Mouse (Mus musculus) layer of hippocampus, postnatal 10 days (tissue): Measurements from ENCODE around the gene Vmn2r29. TPM values are rescaled to one million over a fixed set of nuclear protein-coding genes. Genes with fewer than 3 reads are reported as not detected.
"Not testable (repeated sequence)": the region's sequence is repeated elsewhere in the genome, so short reads cannot be mapped to it uniquely, and the experiment has no call there.

Experiments used
- DNase-seq, 2 experiments: peaks; one replicate each; pipeline ENCODE4 v3.0.0; 2021; ENCODE audit warnings: low spot score in 2 of 2
- long read RNA-seq: library from polyadenylated mRNA; stranded (forward); transcript quantifications from one replicate; pipeline ENCODE4 v2.0.0, GENCODE M21; 2023
- total RNA-seq, 2 experiments: library from RNA; stranded (reverse); gene quantifications; 2 replicates each; pipeline ENCODE4 v1.2.3; 2021

Gene Vmn2r29
- 1 to 10 TPM; 1.6 to 2.6 TPM for total RNA-seq
- long read RNA-seq: 0 reads

DNA sequence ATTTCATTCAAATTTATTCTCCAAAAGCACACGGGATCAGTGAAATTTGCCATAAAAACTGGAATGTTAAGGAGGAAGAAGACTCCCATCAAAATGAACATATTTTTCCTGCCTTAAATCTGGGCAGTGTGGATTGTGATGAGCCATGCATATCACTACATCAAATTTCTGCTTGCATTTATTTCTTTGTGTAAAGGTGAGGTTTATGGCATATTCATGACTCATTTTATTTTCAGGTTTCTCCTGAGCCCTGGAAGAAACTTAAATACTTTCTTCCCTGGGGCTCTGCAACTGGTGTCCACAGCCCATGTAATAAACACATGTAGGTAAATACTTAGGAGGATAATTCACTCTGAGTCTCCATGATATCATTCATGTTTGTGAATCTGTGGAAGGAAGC lies at the start of gene Vmn2r29:
Vmn2r29 (minus strand) TSS at position 101 of the 400 bp plus-strand sequence.
- DNase-seq: not testable (repeated sequence)

DNA sequence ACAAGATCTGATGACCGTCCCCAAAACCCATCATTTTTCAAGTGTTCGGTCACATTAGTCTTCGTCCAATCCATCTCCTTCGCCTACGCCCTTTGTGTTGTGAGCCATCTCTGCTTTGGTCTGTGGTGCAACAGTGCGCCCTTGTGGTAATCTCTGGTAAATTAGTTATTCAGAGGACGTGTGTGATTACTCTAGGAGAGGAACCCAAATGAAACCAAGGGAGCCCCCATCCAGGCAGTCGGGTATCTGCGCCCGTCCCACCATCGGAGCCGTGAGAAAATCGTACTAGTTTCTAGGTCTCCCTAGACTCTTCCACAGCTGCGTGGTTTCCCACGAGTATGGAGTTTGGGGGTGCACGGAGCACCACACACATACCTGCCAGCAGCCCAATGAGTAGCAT lies 48.5 kb upstream of the Vmn2r29 start:
- peak; percentile 63 to 67 for DNase-seq

DNA sequence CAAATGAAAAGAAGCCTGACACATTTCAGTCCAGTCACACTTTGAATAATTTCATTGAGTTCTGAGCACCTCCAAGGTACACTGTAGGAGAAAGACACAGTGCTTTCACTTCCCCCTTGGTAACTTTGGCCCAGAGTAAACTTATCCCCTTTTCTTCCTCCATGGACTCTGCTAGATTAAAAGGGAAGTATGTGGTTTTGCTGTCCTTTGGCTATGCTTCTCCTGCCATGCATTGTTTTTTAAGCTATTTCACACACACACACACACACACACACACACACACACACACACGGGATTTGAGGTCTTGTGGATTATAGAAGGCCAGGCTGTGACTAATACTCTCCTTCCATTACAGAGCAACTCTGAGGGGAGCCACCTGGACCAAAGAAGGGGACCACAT lies 34.3 kb upstream of the Vmn2r29 start:
- DNase-seq: no peak

DNA sequence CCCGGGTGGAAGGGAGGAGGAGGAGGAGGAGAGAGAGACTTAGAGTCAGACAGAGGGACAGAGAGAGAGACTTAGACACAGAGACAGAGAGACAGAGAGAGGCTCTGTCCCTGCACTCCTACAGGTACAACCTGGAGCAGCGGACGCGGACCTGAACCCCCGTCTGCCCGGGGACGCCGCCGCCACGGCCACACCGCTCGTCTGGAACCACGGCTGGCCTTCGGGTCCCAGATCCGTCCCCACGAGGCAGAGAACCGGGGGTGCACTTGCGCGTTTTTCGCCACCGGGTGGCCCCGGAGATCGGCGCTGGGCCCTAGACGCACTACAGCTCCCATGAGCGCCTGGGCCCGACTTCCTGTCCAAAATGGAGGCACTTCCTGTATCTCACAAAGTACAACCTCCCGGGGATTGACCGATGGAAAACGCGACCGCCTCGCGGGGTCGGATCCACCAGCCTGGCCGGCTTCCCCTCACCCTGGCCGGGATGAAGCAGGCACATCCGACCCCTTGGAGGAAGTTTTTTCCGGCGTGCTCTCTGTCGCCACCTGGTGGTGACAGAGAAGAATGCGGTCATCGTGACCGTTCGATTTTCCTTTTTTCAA lies 30.9 kb upstream of the Vmn2r29 start, which contains the start of gene Gm45844:
Gm45844 (minus strand) TSS at position 324 of the 602 bp plus-strand sequence.
- peak; percentile 91 to 97 for DNase-seq

DNA sequence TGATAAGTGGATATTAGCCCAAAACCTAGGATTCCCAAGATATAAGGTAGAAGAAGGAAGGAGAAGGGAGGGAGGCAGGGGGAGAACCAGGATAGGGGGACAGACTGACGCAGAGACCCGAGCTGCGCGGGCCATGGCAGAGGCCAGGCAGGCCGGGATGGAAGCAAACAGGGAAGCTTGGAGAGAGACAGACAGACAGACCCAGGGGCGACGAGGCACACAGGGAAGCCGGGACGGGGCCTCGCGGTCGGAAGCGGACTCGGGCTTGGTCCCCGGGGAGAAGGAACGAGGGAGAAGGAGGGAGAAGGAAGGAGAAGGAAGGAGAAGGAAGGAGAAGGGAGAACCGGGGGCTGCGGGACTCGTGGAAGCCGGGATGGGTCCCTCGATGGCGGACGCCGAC lies 30.4 kb upstream of the Vmn2r29 start:
- peak; percentile 51 to 59 for DNase-seq

DNA sequence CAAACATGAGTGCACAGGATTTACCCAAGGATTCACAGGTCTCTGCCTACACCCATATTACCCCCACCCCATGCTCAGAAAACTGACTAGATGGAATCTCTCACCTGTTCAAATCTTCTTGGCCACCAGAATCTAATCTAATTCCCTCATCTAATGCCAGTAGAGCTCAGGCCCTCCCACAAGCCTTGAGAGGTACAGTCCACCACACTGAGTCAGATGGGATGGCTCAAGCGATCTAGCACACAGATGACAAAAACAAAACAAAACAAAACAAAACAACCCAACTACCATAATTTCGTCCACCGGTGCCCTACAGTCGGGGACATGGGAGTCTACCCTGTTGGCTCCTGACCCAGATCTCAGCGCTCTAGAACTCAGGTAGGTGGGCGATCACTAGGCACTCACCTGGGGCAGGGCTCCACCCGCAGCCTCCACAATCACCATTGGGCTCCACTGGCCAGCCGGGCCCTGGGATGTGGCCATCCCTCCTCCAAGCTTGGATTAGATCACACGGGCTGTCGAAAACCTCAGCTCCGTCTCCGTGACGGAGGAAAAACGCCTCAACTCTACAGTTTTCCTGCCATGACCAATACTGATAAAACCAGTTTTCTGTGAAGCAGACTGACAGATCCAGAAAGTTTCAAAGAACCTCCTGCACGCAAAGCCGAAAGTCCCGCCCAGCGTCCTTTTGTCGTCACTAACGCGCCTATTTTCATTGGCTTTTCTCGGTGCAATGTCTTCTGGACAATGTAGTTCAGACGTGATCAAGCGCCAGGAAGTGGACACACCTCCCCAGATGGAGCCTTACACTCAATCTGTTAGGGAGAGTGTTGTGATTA lies 37.6 kb downstream of the Vmn2r29 start, which contains the start of gene Zfp772:
Zfp772 (minus strand) TSS at position 686 of the 839 bp plus-strand sequence.
- peak; percentile 24 to 37 for DNase-seq

DNA sequence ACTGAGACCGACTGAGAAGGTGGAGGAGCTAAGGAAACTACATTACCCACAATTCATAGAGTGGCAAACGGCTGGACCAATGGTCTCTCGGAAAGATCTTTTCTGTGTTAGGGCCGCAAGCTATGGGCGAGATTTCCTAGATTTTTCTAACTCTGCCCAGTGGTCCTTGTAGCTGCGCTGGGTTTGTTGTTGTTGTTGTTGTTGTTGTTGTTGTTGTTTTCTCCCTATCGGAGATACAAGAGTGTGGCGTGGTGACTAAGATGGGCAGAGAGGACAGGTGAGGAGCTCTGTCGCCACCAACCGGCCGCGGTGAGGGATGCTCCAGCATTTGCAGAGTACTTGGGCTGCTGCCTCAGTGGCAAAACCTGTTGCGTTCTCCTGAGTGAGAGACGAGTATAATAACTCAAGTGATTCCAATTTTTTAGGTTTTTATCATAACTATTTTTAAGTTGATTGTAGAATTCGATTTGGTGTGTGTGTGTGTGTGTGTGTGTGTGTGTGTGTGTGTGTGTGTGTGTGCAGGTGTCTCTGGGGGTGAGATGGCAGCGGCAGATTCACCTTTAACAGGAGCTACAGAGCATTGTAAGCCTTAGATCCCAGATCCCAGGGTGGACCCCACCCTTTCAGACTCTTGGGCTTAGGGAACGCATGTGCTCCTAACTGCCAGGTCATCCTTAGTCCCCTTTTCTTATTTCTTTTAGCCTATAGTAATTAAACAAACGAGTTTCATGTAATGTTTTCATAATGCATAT lies 58.8 kb downstream of the Vmn2r29 start:
- DNase-seq: peak; percentile 79 to 84

DNA sequence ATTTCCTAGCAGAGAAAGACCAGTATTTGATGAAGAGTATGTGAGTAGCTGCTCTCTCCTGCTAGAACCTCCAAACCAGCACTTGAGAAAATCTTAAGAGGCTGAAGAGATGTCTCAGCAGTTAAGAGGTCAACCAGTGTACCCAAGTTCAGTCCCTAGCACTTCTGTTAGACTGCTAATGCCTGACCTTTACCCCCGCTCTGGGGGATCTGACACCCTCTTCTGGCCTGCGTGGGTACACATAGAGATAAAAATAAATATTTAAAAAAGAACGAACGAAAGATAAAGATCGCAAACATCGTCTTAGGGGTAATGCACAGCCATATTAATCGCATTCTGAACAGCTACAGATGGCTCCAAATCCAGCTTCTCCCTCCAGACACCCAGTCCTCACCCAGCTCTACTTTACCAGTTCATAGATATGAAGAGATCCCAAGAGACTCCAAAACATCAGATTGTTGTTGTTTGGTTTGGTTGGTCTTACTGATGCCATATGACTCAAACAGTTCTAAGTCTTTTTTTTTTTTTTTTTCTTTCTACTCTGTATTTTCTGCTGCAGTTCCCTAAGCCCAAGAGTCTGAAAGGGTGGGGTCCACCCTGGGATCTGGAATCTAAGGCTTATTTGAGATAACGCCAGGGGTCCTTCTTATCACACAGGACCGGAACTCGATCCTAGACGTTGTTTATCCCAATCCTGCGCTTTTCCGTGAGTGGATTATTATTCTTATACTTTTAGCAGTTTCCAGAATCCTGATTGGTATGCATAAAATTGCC lies 59.5 kb downstream of the Vmn2r29 start:
- DNase-seq: no peak

DNA sequence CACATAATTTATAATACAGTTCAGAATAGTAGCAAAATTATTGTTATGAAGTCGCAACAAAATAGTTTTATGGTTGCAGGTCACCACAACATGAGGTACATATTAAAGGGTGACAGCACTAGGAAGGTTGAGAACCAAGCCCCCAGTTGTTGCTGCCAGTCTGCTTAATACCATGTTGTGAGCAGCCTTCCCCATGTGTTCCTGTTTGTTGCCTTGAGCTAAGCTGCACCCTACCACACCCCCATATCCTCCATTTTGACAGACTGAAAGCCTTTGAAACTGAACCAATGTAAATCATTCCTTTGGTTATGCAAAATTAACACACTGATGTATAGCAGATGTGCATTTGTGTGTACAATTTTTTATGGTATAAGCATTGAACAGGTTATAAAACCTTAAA lies 61.2 kb downstream of the Vmn2r29 start:
- no peak for DNase-seq

Other genes with a start within 250 kb of the Vmn2r29 start
- gene Zfp954, start 125.8 kb downstream of the Vmn2r29 start, total RNA-seq: 10 to 100 TPM; 11.9 to 12.9 TPM
- gene Zfp773, start 110.6 kb downstream of the Vmn2r29 start, total RNA-seq: 1 to 10 TPM; 2.2 to 2.7 TPM
- gene Zfp418, start 76.0 kb downstream of the Vmn2r29 start, total RNA-seq: 1 to 10 TPM; 6.0 to 6.5 TPM
- 1 to 10 TPM; 8.6 to 8.8 TPM for gene Zfp772, start 37.3 kb downstream of the Vmn2r29 start, total RNA-seq
- gene Gm45844, start 31.0 kb upstream of the Vmn2r29 start, total RNA-seq: 10 to 100 TPM; 13.0 to 15.3 TPM
- gene Clcn4, start 53.5 kb upstream of the Vmn2r29 start, total RNA-seq: 100 to 1,000 TPM; 168 to 170 TPM
- under 1 TPM; 0.11 to 0.21 TPM for gene Vmn2r30, start 90.3 kb upstream of the Vmn2r29 start, total RNA-seq
- gene Gm45783, start 127.2 kb upstream of the Vmn2r29 start, total RNA-seq: under 1 TPM in 1 of 2 experiments, not detected in 1; 0.56 TPM
- gene Vmn2r31, start 152.4 kb upstream of the Vmn2r29 start, total RNA-seq: not detected
- not detected for gene Vmn2r32, start 232.7 kb upstream of the Vmn2r29 start, total RNA-seq